Mouse (Mus musculus) thymus, adult 2 months (tissue): ENCODE results near the gene Ccne1. TPM values are rescaled to one million over a fixed set of nuclear protein-coding genes. Genes with fewer than 3 reads are reported as not detected.

Experiments
- DNase-seq: peaks from one replicate; pipeline ENCODE4 v3.0.0; 2021
- H3K27ac ChIP-seq: fragments of 200-500 bp; 2 replicates; pipeline ENCODE4 v1.5.1; 2012; ENCODE audit warnings: low read length, control low read depth; ENCODE audit not compliant: control insufficient read depth, insufficient read depth
- H3K27me3 ChIP-seq: fragments of 200-500 bp; 2 replicates; pipeline ENCODE4 v1.6.1; 2012; ENCODE audit warnings: mild to moderate bottlenecking, low read length, moderate library complexity, mixed read lengths; ENCODE audit not compliant: control insufficient read depth, insufficient read depth
- H3K36me3 ChIP-seq: fragments of 200-500 bp; 2 replicates; pipeline ENCODE4 v1.6.1; 2012; ENCODE audit warnings: mild to moderate bottlenecking, low read length, moderate library complexity; ENCODE audit not compliant: control insufficient read depth, insufficient read depth
- H3K4me1 ChIP-seq: fragments of 200-500 bp; replicated peaks from 2 replicates; pipeline ENCODE4 v1.6.1; 2012; ENCODE audit warnings: low read length; ENCODE audit not compliant: control insufficient read depth, insufficient read depth
- H3K4me3 ChIP-seq: fragments of 200-500 bp; 2 replicates; pipeline ENCODE4 v1.5.1; 2012; ENCODE audit warnings: mild to moderate bottlenecking, low read length, control low read depth, moderate library complexity; ENCODE audit not compliant: control insufficient read depth, insufficient read depth
- CTCF ChIP-seq: fragments of 200-500 bp; IDR thresholded peaks from 2 replicates; pipeline ENCODE4 v1.5.1; 2012; ENCODE audit warnings: mild to moderate bottlenecking, control low read depth, low read length, moderate library complexity, borderline replicate concordance; ENCODE audit not compliant: control insufficient read depth, poor library complexity, insufficient read depth; ENCODE audit errors: extremely low read depth
- POLR2A ChIP-seq: fragments of 200-500 bp; IDR thresholded peaks from 2 replicates; pipeline ENCODE4 v1.6.1; 2012; ENCODE audit warnings: mild to moderate bottlenecking, low read length, control low read depth, moderate library complexity; ENCODE audit not compliant: control insufficient read depth, poor library complexity, insufficient read depth; ENCODE audit errors: extremely low read depth
- WGBS: fragments of 180-500 bp; shearing (Covaris S2); methylation state at CpG from one replicate; pipeline ENCODE4 v1.1.7; 2018; 5-methylcytosine and 5-hydroxymethylcytosine counted together
- polyA plus RNA-seq: library from polyadenylated mRNA; depleted of rRNA; stranded (reverse); fragments of >200 nt; gene quantifications from 2 replicates; pipeline ENCODE4 v1.2.3, GENCODE M21; 2012; rRNA removed

The Ccne1 gene
- polyA plus RNA-seq = 27.1 and 57.3 TPM in 2 replicates

- no peaks in the 10 kb centered on the region for H3K27me3 ChIP-seq
- DNase-seq = peak; percentile 100
- peaks cover 35% of the 10 kb centered on the region for H3K4me1 ChIP-seq
- under 1% methylated on average over 100 of the region's 102 CpGs for WGBS
- no peaks in the 10 kb centered on the region for H3K36me3 ChIP-seq
- TF ChIP-seq POLR2A (peak; percentile 58), CTCF (no peak)
- peak within 1 kb of the TSS; percentile 78 for H3K4me3 ChIP-seq
- H3K27ac ChIP-seq = peak within 1 kb of the TSS; percentile 82
Measured at GRCm38 (mm10) chr7:38107371-38108259, at the start of gene Ccne1. Gene Ccne1, minus strand, starts transcription at chr7:38107534.

- H3K36me3 ChIP-seq = no peaks in the 10 kb centered on the region
- no peak overlapping the region for H3K4me3 ChIP-seq
- no peaks in the 10 kb centered on the region for H3K27me3 ChIP-seq
- H3K27ac ChIP-seq = no peak overlapping the region
- TF ChIP-seq CTCF (no peak), POLR2A (no peak)
- 40% methylated on average over 5 of the region's 5 CpGs for WGBS
- H3K4me1 ChIP-seq = no peaks in the 10 kb centered on the region
- DNase-seq = no peak
Measured at GRCm38 (mm10) chr7:38155829-38156228, 48.5 kb upstream of the Ccne1 start.

- Histone ChIP-seq H3K27ac (no peak overlapping the region), H3K4me1 (no peaks in the 10 kb centered on the region), H3K4me3 (no peak overlapping the region), H3K36me3 (no peaks in the 10 kb centered on the region), H3K27me3 (no peaks in the 10 kb centered on the region)
- DNase-seq = no peak
- no peak for TF ChIP-seq POLR2A
- TF ChIP-seq CTCF = no peak
- WGBS = 95% methylated on average over 3 of the region's 3 CpGs
Measured at GRCm38 (mm10) chr7:38152571-38152970, 45.2 kb upstream of the Ccne1 start.

- 90% methylated on average over 14 of the region's 14 CpGs for WGBS
- H3K27ac ChIP-seq = no peak overlapping the region
Measured at GRCm38 (mm10) chr7:38151706-38152312, 44.5 kb upstream of the Ccne1 start.

GRCm38 (mm10) chr7:38147477-38147876 lies 40.1 kb upstream of the Ccne1 start:
- Histone ChIP-seq H3K4me1 (no peaks in the 10 kb centered on the region), H3K36me3 (no peaks in the 10 kb centered on the region), H3K27me3 (no peaks in the 10 kb centered on the region), H3K4me3 (no peak overlapping the region), H3K27ac (no peak overlapping the region)
- no peak for DNase-seq
- 93% methylated on average over 6 of the region's 6 CpGs for WGBS
- TF ChIP-seq CTCF = no peak
- no peak for TF ChIP-seq POLR2A

More at GRCm38 (mm10) chr7:38151706-38152312, 44.5 kb upstream of the Ccne1 start:
- Histone ChIP-seq H3K4me1 (no peaks in the 10 kb centered on the region), H3K36me3 (no peaks in the 10 kb centered on the region), H3K4me3 (no peak overlapping the region), H3K27me3 (no peaks in the 10 kb centered on the region)
- TF ChIP-seq POLR2A (no peak), CTCF (no peak)
- DNase-seq = no peak

GRCm38 (mm10) chr7:38141747-38142545 lies 34.6 kb upstream of the Ccne1 start:
- Histone ChIP-seq H3K4me1 (no peaks in the 10 kb centered on the region), H3K27me3 (no peaks in the 10 kb centered on the region), H3K4me3 (no peak overlapping the region), H3K27ac (no peak overlapping the region), H3K36me3 (no peaks in the 10 kb centered on the region)
- DNase-seq = peak; percentile 82
- 68% methylated on average over 13 of the region's 13 CpGs for WGBS
- TF ChIP-seq CTCF (no peak), POLR2A (no peak)
